Mouse (Mus musculus) limb, embryonic 10.5 days (tissue): ENCODE data around the gene Fam214a. TPM values are rescaled to one million over a fixed set of nuclear protein-coding genes. Genes with fewer than 3 reads are reported as not detected.

ENCODE experiments used
- DNase-seq: peaks from one replicate; pipeline ENCODE4 v3.0.0-alpha.2; 2017; ENCODE audit warnings: low spot score
- H3K27ac ChIP-seq: fragments of 300-500 bp; sonication (generic); 2 replicates; pipeline ENCODE4 v1.5.1; 2016; ENCODE audit warnings: mild to moderate bottlenecking
- H3K27me3 ChIP-seq: fragments of 300-500 bp; sonication (generic); 2 replicates; pipeline ENCODE4 v1.6.1; 2016; ENCODE audit warnings: low read depth, mild to moderate bottlenecking; ENCODE audit not compliant: poor library complexity, severe bottlenecking
- H3K36me3 ChIP-seq: fragments of 300-500 bp; sonication (generic); 2 replicates; pipeline ENCODE4 v1.6.1; 2016; ENCODE audit warnings: mild to moderate bottlenecking, moderate library complexity
- H3K4me1 ChIP-seq: fragments of 300-500 bp; sonication (generic); 2 replicates; pipeline ENCODE4 v1.6.1; 2016
- H3K4me3 ChIP-seq: fragments of 300-500 bp; sonication (generic); 2 replicates; pipeline ENCODE4 v1.5.1; 2016; ENCODE audit warnings: mild to moderate bottlenecking, moderate library complexity
- H3K9me3 ChIP-seq: fragments of 300-500 bp; sonication (generic); replicated peaks from 2 replicates; pipeline ENCODE4 v1.6.1; 2016; ENCODE audit warnings: mild to moderate bottlenecking
- WGBS: fragments of 180-500 bp; shearing (Covaris S2); methylation state at CpG from one replicate; pipeline ENCODE4 v1.1.7; 2016; 5-methylcytosine and 5-hydroxymethylcytosine counted together
- polyA plus RNA-seq: library from polyadenylated mRNA; unstranded; fragments of >200 nt; fragmentation: Nextera tagmentation; extraction: Ambion mirVana; gene quantifications from 2 replicates; pipeline ENCODE4 v1.2.1, GENCODE M21; 2016

Fam214a gene
- polyA plus RNA-seq, 1 experiment from 2014 or later, result 6.4 TPM

- no peak for DNase-seq
- no peaks in the 10 kb centered on the region for H3K27me3 ChIP-seq
- no peak overlapping the region for H3K27ac ChIP-seq
- no peaks in the 10 kb centered on the region for H3K9me3 ChIP-seq
- peaks cover 15% of the 10 kb centered on the region for H3K4me1 ChIP-seq
- H3K36me3 ChIP-seq, result no peaks in the 10 kb centered on the region
- H3K4me3 ChIP-seq, result no peak overlapping the region
- WGBS, result 86% methylated on average over 2 of the region's 2 CpGs
Measured at GRCm38 (mm10) chr9:74954387-74954786, 1.7 kb downstream of the Fam214a start.

DNA sequence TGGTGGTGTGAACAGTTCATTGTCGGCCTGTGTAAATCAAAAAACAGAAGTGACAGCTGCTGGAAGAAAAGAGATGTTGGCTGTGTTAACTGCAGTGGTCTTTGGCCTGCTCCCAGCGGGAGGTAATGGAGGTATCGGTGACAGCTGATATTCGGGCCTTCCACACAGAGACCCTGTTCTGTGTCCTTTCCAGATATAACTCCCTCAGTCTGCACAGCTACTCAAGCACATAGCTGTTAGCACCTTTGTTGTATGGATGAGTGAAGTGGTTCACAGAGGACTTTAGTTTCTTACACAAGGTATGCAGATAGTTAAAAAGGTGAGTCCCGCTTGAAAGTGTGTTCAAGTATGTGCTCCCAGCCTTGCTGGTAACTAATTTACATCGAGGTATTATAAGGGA is 7.9 kb downstream of the Fam214a start:
- 0 out of 2 replicates have a peak, but pooled peaks cover 3% of the 10 kb centered on the region for H3K4me1 ChIP-seq
- 74% methylated on average over 6 of the region's 6 CpGs for WGBS
- no peak overlapping the region for H3K4me3 ChIP-seq
- DNase-seq, result no peak
- 0 out of 2 replicates have a peak, but pooled peaks cover 2% of the 10 kb centered on the region for H3K27me3 ChIP-seq
- no peaks in the 10 kb centered on the region for H3K36me3 ChIP-seq
- no peak overlapping the region for H3K27ac ChIP-seq
- H3K9me3 ChIP-seq, result no peaks in the 10 kb centered on the region

- no peaks in the 10 kb centered on the region for H3K36me3 ChIP-seq
- 0 out of 2 replicates have a peak, but pooled peaks cover 3% of the 10 kb centered on the region for H3K4me1 ChIP-seq
- no peak for DNase-seq
- no peak overlapping the region for H3K27ac ChIP-seq
- no peaks in the 10 kb centered on the region for H3K9me3 ChIP-seq
- WGBS, result 8% methylated on average over 14 of the region's 14 CpGs
- H3K4me3 ChIP-seq, result no peak overlapping the region
- 0 out of 2 replicates have a peak, but pooled peaks cover 2% of the 10 kb centered on the region for H3K27me3 ChIP-seq
Measured at GRCm38 (mm10) chr9:74961073-74961575, 8.4 kb downstream of the Fam214a start.

GRCm38 (mm10) chr9:74963953-74964352 is 11.3 kb downstream of the Fam214a start:
- WGBS, result 55% methylated on average over 2 of the region's 2 CpGs
- no peaks in the 10 kb centered on the region for H3K36me3 ChIP-seq
- H3K9me3 ChIP-seq, result no peaks in the 10 kb centered on the region
- no peak overlapping the region for H3K4me3 ChIP-seq
- no peak overlapping the region for H3K27ac ChIP-seq
- H3K4me1 ChIP-seq, result peaks cover 3% of the 10 kb centered on the region; the same call in 1 of the 2 replicates
- no peak for DNase-seq
- 0 out of 2 replicates have a peak, but pooled peaks cover 2% of the 10 kb centered on the region for H3K27me3 ChIP-seq

DNA sequence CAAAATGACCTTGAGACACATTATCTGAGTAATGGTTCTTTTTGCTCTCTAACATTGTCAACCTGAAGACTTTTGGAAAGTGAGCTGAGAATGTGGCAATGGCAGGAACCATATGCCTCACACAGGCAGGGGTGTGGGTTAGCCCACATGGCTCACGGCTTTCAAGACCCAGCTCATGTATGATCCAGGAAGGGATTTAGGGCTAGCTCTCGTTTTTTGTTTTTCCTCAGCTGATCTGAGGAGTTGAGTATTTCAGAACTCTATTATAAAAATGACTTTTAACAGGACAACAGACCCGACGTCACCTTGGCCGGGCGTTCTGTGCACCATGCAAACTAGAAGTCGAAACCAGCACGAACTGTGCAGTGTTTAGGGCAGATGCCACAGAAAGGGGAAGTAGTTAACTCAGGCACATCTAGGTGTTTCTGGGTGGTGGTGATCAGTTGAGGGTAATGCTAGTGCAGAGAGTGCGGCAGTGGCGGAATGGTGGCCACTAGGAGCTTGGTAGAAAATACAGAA is 12.2 kb downstream of the Fam214a start:
- 91% methylated on average over 10 of the region's 10 CpGs for WGBS
- Histone ChIP-seq H3K27ac (no peak overlapping the region), H3K4me1 (peaks cover 3% of the 10 kb centered on the region; the same call in 1 of the 2 replicates), H3K36me3 (no peaks in the 10 kb centered on the region), H3K9me3 (no peaks in the 10 kb centered on the region), H3K27me3 (0 out of 2 replicates have a peak, but pooled peaks cover 2% of the 10 kb centered on the region), H3K4me3 (no peak overlapping the region)
- no peak for DNase-seq

DNA sequence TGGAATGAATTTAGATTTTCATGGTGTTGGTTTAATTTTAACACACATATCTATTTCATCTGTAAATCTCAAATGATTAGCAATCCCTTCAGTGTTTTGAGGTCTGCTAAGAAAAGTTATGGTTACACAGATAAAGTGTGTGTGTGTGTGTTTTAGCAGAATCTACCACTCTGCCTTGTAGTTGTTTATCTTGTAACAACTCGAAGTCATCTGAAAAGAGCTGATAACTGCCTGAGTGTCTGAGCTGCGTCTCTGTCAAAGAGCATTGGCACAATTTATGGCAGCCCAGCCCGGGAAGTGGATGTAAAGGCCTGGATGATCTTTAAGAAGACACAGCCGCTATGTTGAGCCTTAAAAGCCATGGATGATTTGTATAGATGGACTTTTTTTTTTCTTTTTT is 13.5 kb downstream of the Fam214a start:
- H3K27ac ChIP-seq, result no peak overlapping the region
- H3K27me3 ChIP-seq, result no peaks in the 10 kb centered on the region
- no peaks in the 10 kb centered on the region for H3K36me3 ChIP-seq
- 62% methylated on average over 4 of the region's 4 CpGs for WGBS
- no peak overlapping the region for H3K4me3 ChIP-seq
- H3K9me3 ChIP-seq, result no peaks in the 10 kb centered on the region
- no peak for DNase-seq
- H3K4me1 ChIP-seq, result peaks cover under 1% of the 10 kb centered on the region; the same call in 1 of the 2 replicates

- Histone ChIP-seq H3K4me3 (no peak overlapping the region), H3K36me3 (no peaks in the 10 kb centered on the region), H3K27me3 (no peaks in the 10 kb centered on the region), H3K27ac (no peak overlapping the region), H3K9me3 (no peaks in the 10 kb centered on the region), H3K4me1 (no peaks in the 10 kb centered on the region; the same call in 1 of the 2 replicates)
- DNase-seq, result no peak
- 90% methylated on average over 8 of the region's 8 CpGs for WGBS
Measured at GRCm38 (mm10) chr9:74968647-74969428, 16.2 kb downstream of the Fam214a start.

DNA sequence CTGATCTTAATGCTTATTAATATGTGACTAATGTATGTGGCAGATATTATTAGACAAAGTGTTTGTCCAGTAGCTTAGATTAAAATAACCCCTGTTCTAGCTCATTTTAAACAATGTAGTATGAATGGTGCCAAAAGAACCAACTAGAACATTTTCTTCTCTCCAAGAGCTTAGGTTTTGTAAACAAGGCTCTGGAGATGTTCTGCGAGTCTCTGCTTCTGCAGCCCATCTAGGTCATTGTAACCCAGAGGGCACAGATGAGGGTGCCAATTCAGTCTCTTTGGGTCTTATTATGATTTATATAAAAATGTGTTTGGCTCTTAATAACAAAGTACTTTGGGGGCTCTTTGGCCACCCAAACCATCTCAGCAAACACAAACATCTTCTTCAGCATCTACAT is 17.9 kb downstream of the Fam214a start:
- H3K27me3 ChIP-seq, result no peaks in the 10 kb centered on the region
- 94% methylated on average over 1 of the region's 1 CpGs for WGBS
- peaks cover 12% of the 10 kb centered on the region for H3K4me1 ChIP-seq
- no peaks in the 10 kb centered on the region for H3K9me3 ChIP-seq
- no peak overlapping the region for H3K27ac ChIP-seq
- no peaks in the 10 kb centered on the region for H3K36me3 ChIP-seq
- DNase-seq, result no peak
- H3K4me3 ChIP-seq, result no peak overlapping the region

- H3K27me3 ChIP-seq, result no peaks in the 10 kb centered on the region
- peaks cover 17% of the 10 kb centered on the region for H3K4me1 ChIP-seq
- WGBS, result 94% methylated on average over 12 of the region's 12 CpGs
Measured at GRCm38 (mm10) chr9:74971191-74971976, 18.7 kb downstream of the Fam214a start.

GRCm38 (mm10) chr9:74972736-74973135 is 20.1 kb downstream of the Fam214a start:
- Histone ChIP-seq H3K36me3 (no peaks in the 10 kb centered on the region), H3K4me3 (no peak overlapping the region), H3K4me1 (peaks cover 21% of the 10 kb centered on the region), H3K9me3 (no peaks in the 10 kb centered on the region), H3K27me3 (no peaks in the 10 kb centered on the region), H3K27ac (no peak overlapping the region)
- no peak for DNase-seq
- 89% methylated on average over 5 of the region's 5 CpGs for WGBS

More at GRCm38 (mm10) chr9:74971191-74971976, 18.7 kb downstream of the Fam214a start:
- no peak for DNase-seq
- Histone ChIP-seq H3K4me3 (no peak overlapping the region), H3K9me3 (no peaks in the 10 kb centered on the region), H3K36me3 (no peaks in the 10 kb centered on the region), H3K27ac (no peak overlapping the region)

DNA sequence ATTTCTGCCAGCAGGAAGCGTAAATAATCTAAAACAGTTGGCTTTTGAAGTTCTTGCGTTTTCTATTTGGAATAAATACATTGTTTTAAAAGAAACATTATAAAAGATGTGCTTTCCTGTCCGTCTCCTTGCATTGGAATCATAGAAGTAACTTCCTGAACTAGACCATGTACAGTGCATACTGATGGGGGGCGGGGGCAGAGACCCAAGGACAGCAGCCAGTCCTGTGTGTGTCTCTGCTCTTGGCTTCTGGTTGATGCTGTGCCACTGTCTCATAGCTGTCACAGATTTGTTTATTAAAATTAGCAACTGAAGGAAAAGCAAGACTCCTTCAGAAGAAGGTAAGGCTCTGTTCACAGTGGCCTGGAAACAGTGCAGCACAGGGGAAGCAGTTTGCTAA is 20.5 kb downstream of the Fam214a start:
- no peaks in the 10 kb centered on the region for H3K27me3 ChIP-seq
- H3K36me3 ChIP-seq, result no peaks in the 10 kb centered on the region
- WGBS, result 92% methylated on average over 4 of the region's 4 CpGs

DNA sequence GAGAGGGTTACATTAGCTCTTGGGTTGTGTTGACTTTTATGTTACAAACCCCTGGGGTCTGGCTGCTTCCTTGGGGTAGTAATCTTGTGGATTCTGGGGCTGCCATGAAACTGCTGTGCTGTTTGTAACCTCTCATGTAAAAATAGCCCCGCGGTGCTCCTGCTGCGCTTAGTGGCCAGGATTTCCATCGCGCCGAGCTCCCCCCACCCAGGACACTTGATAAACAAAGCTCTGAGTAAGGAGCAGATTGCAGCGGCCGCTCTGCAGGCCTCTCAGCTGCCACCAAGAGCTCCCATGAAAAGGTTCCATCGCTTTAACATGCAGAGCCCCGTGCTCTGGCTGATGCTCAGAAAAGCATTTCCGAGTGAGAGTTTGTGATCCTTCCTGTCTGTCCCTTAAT is 22.1 kb downstream of the Fam214a start:
- H3K9me3 ChIP-seq, result no peaks in the 10 kb centered on the region
- H3K4me3 ChIP-seq, result peak overlapping the region; percentile 21; the same call in 1 of the 2 replicates
- DNase-seq, result peak; percentile 40
- 5% methylated on average over 11 of the region's 11 CpGs for WGBS
- peak overlapping the region; percentile 51; the same call in 1 of the 2 replicates for H3K27ac ChIP-seq
- no peaks in the 10 kb centered on the region for H3K36me3 ChIP-seq
- H3K27me3 ChIP-seq, result no peaks in the 10 kb centered on the region
- H3K4me1 ChIP-seq, result peaks cover 21% of the 10 kb centered on the region

More for the DNA sequence above, 20.5 kb downstream of the Fam214a start:
- no peak overlapping the region for H3K27ac ChIP-seq
- no peak overlapping the region for H3K4me3 ChIP-seq
- H3K4me1 ChIP-seq, result peaks cover 21% of the 10 kb centered on the region
- no peak for DNase-seq
- H3K9me3 ChIP-seq, result no peaks in the 10 kb centered on the region
